Mouse (Mus musculus): Measurements from ENCODE around the gene Gm45062.
A peak's percentile ranks its signal among the peaks of the same experiment; 100 is the strongest.

Gene Gm45062

DNA sequence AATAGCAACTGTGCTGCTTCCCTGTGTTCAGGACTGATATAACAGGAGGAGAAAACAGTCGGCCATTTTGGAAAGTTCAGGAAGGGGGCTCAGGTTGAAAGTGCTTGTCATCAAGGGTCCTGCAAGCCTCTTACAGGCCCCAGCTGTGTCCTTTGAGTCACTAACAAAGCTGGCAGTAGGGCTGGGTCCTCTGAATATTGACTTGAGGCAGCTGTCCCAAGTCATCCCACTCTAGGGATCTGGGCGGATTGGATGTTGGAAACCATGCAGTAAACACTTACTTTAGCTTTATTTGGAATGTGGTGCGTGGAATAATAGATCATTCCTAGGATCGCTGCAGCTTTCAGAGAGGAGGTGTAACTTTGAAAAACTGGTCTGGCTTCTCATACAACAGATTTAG, 215.6 kb downstream of the Gm45062 start:
- DNase-seq (ENCODE audit: low spot score): no peak

DNA sequence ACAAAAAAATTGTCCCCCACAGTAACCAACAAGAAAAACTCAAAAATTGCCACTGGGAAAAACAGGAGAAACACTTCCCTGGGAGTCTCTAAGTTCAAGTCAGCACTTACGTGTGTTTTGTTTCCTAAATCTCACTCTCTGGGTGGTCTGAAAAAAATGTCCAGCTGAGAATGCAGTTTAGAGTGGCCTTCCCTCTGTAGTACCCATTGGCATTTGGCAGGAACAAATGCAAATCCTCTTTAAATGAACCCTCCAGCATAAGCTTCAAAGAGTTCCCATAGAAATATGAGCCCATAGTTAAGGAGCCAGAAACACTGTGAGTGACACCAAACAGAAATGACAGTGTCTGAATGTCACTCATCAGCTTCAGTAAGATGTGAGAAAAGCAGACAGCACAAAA, 219.9 kb downstream of the Gm45062 start:
- no peak for DNase-seq (ENCODE audit: low spot score)

DNA sequence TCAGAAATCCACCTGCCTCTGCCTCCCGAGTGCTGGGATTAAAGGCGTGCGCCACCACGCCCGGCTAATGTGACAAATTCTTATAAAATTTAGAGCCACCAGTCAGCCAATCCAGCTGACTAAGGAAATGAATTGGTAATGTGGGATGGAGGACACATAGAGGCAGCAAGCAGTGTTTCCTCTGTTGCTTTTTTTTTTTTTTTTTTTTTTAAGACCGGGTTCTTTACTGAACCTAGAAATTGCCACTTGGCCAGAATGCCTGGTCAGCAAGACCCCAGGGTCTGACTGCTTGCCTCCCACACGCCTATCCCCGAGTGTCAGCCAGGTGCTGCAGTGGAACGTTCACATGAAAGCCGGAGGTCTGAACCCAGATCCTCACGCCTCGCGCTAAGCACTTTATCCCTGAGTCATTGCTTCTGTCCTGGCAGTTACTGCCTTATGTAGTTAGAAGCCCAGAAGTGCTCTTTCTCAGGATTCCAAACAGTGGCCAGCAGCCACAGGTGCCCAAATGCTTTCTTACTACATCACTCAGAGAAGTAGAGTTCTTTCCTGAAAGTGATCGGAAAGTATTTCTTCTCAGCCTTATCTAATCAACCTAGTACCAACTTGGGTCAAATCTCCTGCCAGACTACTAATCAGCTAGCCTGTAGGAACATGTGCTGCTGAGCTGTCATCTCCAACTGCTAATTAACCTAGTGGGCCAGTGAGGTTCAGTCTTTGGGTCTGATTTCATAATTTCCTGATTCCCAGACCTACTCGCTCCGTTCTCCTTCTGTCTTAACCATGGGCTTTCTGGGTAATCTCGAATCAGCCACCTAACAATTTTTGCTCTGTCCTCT, 225.4 kb downstream of the Gm45062 start:
- no peak for DNase-seq (ENCODE audit: low spot score)

DNA sequence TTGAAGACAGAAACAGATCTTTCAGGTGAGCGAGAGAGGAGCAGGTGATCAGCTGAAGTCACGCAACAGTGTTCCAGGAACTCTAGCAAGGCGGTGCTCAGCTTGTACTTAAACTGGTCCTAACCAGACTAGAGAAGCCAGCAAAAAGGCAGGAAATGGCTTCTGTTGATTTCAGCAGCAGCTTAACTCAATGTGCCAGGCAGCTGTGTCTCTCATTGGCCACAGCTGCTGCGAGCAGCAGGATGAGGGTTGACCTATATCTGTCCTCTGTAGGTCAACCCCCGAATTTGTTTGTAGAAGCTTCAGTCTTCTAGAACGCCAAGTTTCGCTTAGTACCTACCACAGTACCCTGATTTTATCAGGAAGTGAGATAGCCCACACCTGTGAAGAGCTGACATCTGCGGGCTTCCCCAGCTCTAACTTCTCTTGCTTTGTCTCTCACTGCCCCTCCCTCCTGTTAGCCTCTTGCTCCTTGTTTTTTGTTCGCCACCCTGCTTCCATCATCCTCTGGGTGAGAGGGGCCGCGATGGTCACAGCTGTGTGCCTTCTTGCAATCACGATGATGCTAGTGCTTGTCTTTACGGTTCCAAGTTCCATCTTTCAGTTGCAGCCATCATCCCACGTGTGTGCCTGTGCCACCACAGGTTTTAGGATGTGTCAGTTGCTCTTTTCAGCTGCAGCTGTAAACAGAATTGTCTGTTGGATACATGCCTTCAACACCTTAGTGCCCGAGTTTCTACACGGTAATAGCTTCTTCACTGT, 226.3 kb downstream of the Gm45062 start:
- no peak for DNase-seq (ENCODE audit: low spot score)

DNA sequence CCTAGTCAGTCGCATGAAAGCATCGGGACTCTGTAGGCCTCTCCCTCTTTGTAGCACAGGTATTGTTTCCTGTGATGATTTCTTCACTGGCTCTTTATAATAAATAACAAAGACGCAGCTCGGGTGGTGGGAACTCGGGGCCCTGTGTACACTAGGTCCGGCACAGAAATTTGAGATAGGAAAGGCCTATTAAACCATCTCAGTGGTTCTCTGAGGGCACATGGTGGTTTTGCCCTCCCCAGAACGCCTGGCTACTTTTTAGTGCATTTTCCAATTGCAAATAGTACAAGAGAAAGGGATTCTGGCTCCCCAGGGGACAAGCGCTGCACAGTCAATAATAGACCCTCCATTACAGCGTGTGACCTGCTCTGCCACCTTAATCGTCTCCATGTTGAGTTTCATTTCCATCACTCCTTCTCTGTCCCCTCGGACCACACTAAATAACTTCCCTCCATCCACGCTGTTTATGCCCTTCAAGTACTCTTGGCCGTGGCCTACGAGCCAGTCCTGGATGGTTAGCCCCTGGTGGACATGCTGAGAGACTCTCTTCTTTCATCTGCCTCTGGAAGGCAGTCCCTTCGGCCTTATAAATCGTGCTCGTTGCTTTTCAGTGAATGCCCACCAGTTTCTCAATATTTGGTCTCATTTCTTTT, 227.3 kb downstream of the Gm45062 start:
- DNase-seq (ENCODE audit: low spot score): no peak

DNA sequence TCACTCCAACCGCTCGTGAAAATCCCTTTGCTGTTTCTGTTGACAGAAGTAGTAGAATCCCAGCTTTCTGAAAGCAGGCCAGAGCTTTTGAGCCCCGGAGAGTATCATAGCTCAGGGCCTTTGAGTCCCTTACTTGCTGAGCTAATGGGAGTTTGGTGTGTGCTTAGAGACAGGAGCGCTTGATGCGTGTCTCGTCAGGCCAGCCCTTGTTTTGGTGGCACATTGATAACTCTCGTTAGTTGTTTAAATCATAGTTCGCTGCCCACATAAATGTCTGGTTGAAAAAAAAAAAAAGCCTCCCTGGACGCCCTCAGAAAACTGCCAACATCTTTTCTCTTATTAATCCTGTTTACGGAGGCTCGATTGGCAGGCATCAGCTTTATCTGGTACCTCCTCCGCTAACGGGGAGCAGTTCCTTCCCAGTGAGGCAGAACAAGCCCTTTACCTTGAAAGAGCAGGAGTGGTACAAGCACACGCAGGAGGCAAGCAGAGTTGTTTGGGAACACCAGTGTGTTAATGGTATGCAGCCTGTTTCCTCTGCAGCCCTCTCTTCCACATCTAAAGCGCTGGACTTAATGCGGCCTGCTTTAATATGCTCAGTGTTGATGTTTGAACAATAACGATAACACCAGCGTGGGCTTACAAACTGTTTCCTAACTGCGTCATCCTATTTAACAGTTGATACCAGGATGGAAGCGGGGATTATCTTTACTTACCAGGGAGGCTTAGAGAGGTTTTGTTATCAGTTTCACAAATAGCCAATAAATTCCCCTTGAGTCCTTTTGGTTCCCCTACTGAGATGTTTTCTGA, 228.0 kb downstream of the Gm45062 start:
- DNase-seq (ENCODE audit: low spot score): no peak

DNA sequence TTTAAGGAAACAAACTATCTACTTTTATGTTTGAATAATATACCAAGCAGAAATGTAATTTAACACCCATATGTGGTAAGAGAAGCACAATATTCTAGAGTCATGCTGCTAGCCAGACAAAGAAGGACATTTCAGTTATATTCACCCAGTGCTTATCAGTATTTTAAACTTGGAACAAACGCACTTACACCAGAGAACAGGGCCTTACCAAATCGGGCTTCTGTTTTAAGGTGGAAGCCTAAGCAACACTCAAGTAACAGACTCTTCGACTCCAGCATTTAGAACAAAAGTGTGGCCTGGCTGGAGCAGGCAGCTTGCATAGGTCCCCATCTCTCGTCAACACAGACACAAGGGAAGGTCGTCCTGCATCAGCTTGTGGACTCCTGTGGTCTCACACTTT, 229.0 kb downstream of the Gm45062 start:
- no peak for DNase-seq (ENCODE audit: low spot score)

DNA sequence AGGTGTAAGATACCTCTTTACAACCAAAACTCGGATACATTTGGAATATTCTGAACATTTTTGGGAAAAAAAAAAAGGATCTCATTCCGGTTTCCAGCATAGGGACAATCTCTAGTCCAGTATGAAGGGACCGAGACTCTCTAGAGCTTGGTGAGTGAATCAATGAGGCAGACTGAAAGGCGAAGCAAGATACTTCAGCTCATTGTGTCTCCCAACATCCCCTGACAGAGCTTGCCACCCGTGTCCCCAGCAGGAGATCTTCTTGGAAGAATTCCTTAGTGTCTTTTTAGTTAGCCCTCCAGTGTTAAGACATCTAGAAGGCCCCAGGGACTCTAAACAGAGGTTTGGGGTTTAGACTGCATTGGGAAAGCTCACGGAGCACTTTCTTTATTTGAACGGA, 230.0 kb downstream of the Gm45062 start:
- DNase-seq (ENCODE audit: low spot score): no peak

DNA sequence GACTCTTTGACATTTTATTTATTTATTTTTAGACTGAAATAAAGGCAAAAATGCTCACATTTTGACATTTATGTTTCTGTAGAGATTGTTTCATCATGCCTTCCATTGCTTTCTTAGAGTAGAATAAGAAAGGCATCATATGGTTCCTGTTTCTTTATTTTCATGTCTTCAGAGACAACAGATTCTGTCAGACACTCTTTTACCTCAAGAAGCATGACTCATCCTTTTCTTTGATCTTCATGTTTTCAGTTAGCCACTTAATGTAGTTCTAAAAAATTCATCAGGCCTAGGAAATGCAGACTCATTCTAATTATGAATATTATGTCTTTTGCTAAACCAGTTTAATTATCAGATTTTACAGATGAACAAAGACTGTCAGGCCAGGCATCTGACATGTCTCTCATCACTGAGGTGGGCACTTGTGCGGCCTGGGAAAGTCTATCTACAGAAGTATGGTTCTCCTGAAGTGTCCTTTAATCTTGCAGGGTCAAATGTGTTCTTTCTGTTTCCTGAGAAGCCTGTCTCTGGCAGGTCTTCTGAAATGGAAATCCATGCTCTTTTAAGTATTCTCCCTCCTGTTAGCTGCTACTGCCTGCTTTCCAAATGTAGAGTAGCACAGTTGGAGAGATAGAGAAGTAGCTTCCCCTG, 230.8 kb downstream of the Gm45062 start:
- no peak for DNase-seq (ENCODE audit: low spot score)

DNA sequence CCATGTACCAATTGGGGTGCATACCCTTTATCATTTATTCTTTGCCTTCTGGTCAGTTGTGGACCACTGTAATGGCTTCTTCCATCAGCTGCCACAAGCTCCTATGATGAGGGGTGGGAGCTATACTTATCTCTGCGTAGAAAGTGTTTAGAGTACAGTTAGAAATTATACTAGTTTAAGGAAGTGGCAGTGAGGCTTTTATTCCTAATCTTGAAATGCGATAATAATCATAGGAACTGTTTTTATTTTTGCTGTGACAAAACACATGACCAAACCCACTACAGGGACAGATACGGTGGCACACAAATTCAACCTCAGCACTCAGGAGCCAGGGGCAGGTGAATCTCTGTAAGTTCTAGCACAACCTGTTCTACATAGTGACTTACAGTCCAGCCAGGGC, 233.0 kb downstream of the Gm45062 start:
- DNase-seq (ENCODE audit: low spot score): no peak

DNA sequence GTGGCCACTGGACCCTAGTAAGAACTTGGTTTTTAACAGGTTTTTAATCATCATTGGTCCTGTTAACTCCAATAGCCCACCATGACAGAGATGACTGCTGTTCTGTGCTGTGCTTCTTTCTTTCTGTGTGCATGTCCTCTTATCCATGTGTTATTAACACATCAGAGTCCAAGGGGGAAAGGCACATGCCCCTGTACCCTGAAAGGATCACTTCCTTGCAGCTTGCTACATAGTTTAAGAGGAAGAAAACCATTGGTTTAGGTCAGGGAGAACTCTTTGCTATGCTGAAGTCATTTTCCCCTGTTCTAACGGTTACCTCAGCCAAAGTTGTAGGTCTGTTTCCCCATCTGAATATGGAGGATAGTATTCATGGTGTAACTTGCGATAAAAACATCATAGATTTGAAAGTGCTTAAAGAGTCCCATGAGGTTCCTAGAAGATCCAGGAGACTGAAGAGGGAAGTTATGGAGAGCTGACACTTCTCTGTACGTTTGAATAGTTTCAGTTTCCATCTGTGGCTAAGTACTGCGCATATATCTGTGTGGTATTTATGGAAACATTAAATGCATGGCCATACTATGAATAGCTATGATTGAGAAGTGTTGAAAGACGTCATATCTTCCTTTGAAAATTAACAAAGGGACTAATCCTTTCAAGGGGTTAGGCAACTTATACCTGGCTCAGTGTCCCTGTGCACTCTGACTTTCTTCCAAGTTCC, 236.0 kb downstream of the Gm45062 start:
- DNase-seq (ENCODE audit: low spot score): no peak

DNA sequence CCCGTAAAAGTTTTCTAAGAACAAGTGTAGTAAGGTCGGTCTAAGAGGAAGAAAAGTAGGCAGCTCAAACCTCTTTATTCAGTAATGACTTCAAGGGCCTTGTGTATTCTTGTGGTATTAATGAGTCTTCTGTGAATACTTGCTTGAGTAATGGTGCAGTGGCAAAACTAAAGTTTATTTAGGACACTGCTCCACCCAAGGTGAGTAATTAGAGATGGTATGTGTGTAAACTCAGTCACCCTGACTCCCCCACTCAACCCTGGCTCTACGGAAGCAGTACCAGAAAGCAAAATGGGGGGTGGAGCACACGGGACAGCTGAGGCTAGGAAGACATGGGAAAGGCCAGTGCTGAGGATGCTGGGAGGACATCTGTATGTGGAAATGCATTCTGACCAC, 236.6 kb downstream of the Gm45062 start:
- DNase-seq (ENCODE audit: low spot score): no peak

DNA sequence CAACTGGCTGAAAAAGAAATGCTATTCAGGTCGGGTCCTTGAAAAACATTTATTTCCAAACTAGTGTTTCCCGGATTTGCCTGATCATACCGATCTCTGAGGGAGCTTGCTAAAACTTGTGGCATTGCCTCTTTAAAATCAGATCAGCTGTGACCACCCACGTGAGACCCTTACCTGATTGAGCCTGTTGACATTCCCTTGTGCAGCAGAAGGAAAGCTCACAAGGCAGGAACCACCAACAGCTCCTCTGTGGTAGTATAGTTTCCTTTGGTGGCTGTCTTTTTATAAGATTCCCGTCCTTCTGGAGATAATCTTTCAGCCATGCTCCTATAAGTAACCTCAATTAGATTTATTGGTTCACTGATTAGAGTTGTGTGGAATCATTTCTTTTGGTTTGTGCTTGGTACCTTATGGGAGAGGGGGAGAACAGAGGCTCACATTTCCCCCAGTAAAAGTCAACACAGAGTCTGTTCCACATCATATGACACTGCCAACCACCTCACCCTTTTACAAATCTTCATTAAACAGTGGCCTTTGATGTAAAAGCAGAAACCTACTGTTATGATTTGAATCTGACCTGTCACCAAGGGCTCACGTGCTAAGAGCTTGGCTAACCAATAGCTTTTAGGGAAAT, 238.1 kb downstream of the Gm45062 start:
- DNase-seq (ENCODE audit: low spot score): no peak

DNA sequence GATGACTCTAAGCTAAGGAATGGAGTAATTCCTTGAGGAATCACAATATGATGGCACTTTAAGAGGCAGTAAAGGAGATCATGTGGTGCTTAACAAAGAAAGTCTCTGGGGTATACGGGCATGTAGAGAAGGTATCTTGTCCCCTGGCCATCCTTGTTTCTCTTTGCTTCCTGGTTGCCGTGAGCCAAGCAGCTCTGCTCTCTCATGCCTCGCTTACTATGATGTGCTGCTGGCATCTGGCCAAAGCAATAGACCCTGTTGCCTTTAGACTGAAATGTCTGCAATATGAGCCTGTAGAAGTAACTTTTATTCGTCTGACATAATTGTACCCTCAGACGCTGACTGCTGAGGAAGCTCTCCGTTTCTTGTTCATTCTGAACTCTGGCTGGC, 238.6 kb downstream of the Gm45062 start:
- no peak for DNase-seq (ENCODE audit: low spot score)

DNA sequence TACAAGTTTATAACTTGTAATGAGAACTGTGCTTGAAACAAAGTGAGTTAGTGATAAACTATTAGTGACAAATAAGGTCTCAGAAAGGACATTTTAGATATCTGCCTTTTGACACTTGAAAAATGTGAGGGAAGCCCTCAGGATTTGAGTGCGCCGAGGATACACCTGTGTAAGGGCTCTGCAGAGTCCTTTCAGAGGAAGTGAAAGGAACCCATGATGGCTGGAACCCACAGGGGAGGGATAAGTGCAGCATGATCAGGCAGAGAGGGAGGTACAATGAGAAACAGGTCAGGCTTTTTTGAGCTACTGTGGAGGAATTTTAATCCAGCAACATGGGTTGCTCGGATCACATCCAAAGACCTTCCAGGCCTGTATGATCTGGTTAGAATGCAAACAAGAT, 239.7 kb downstream of the Gm45062 start:
- DNase-seq (ENCODE audit: low spot score): no peak

DNA sequence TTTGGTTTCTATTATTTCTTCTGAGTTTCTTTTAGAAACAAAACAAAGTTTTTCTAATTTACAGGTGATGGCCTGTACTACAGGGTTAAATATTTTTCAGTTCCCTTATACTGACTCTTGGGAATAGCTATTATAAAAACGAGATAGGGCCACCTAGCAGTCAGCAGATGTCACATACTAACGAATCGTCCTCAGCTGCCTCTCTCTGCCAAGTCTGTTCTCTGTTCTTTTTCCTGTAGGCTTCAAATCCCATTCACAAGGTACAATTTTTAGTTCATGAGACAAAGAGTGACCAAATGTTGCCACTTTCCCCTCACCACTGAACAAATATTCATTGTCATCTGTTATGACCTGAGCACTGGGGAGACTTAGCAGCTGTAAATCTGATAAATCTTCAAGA, 244.7 kb downstream of the Gm45062 start:
- DNase-seq (ENCODE audit: low spot score): no peak

DNA sequence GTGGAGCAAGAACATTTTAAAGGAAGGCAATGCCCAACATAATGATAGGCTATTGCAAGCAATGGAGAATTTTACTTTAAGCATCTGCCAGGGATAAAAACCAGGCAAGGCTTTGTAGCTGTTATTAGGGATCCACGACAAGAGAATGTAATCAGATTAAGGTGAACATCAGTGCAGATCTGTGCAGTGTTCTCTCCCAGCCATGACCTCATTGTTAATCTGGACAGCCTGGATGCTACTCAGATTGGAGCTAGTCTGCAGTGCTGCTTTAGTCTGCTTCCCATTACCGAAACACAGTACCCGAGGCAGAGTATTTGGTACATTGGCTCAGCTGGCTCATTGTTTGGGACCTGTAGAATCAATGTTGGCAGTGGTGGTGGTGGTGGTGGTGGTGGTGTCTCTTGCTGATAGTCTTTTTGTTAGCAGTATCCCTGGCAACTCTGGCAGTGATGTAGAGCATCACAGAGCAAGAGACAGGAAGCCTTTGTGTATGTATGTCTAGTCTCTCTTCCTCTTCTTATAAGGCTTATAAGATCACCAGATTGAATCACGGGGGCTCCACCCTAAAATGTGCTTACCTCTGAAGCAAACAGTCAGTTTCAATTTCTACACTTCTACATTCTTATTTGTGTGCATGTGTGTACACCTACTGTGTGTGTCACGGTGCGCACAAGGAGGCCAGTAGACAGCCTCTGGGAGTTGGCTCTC, 245.4 kb downstream of the Gm45062 start:
- DNase-seq (ENCODE audit: low spot score): no peak

DNA sequence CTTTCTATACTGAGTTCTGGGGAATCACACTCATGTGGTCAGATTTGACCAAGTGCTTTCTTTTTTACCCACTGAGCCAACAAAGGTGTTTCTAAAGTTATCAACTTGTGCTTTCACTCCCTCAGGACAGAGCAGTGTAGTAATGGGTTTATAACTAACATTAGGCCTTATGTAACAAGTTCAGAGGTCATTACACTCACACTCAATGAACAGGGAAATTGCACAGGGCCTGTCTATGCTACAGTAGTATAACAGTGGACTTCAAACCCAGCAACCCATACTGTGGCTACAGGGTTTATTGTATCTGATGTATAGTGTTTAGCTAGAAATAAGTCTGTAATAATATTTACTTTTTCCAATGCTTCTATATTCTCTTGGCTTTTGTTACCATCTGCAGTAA, 247.4 kb downstream of the Gm45062 start:
- no peak for DNase-seq (ENCODE audit: low spot score)

DNA sequence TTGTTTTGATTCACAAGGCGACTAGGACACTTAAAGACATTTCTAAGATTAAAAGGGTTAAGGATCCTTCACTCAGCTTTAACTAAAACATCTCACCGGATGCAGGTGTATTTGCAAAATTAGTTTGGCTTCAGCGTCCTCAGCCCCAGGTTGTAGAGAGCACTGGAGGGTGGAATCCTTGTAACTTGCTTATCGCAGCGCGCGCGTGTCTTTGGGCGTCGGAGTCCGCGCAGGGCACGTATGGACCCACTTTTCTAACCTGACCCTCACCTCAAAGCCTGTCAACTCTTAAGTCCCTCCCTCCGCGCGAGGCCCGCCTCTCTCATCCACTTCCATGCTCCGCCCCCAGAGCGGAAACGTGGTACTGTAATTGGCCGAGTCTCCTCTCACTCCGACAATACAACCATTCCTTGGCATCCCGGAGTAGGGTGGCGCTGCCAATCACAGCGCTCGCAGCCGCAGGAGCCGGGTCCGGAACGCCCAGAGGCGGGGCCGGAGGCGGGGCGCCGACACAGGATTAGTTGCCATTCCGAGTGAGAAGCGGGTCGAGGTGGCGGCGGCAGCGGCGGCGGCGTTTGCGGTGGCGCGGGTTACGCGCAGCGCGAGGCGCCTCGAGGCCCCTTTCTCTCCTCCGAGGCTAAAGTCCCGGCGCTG, 249.8 kb downstream of the Gm45062 start:
- DNase-seq (ENCODE audit: low spot score): peak; percentile 98
